Mouse (Mus musculus): ENCODE data around the gene D930048N14Rik. TPM values are rescaled to one million over a fixed set of nuclear protein-coding genes. Genes with fewer than 3 reads are reported as not detected.
A peak's percentile ranks its signal among the peaks of the same experiment; 100 is the strongest.

D930048N14Rik gene
- polyA plus RNA-seq, 1 experiment from 2014 or later: 0.97 TPM

DNA sequence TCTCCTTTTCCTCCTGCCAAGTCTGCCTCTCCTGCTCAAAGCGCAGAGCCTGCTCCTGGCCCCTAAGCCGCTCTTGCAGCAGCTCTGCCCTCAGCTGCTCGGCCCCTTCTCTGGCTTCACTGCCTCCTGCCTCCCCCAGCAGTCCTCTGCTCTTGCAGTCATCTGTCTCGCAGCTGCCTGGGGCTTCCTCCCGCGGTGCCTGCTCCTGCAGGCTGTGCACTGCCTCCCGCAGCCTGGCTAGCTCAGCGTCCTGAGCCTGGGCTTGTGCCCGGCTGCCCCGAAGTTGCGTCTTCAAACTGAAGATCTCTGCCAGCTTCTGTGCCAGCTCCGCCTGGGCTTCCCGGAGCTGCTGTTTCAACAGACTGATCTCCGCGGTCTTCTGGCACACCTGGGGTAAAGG lies 7.0 kb upstream of the D930048N14Rik start:
- Histone ChIP-seq H3K4me2 (peak overlapping the region; percentile 33; the same call in 1 of the 2 replicates), H3K4me3 (ENCODE audit: low read depth, low read length) (no peak overlapping the region; the same call in 1 of the 2 replicates), H3K9me3 (replicated peaks; ENCODE audit: control insufficient read depth, low read length) (no peaks in the 10 kb centered on the region), H3K36me3 (ENCODE audit: control insufficient read depth, insufficient read depth, low read length) (peaks cover 3% of the 10 kb centered on the region), H3K9ac (ENCODE audit: low read depth, low read length) (peak overlapping the region; percentile 30; the same call in 1 of the 2 replicates), H3K27ac (ENCODE audit: low read depth, low read length) (no peak overlapping the region), H3K4me1 (ENCODE audit: control insufficient read depth, insufficient read depth, low read length) (peaks cover 17% of the 10 kb centered on the region), H3K27me3 (ENCODE audit: control insufficient read depth, insufficient read depth, low read length) (peaks cover 4% of the 10 kb centered on the region; the same call in 1 of the 2 replicates)
- WGBS (ENCODE audit: insufficient replicate concordance): 39% methylated on average over 15 of the region's 15 CpGs
- no peak for ATAC-seq (replicated peaks; ENCODE audit: insufficient number of reproducible peaks, low FRiP score, low TSS enrichment)

DNA sequence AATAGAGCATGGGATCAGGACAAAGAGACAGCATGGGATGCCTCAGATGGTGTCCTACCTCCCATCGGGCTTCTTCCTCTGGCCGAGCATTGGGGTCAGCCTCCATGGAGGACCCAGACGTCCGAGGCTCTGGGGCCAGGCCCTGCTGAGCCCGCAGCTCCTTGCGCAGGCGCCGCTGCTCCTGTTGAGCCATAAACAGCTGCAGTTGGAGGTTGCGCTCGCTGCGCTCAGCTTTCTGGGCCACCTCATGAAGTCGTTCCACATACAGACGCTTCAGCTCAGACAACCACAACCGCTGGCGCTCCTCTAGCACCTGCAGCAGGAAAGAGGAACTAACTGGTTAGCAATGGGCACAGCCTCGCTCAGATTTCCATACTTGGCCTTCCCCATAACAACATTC lies 6.5 kb upstream of the D930048N14Rik start:
- no peaks in the 10 kb centered on the region for H3K9me3 ChIP-seq (replicated peaks; ENCODE audit: control insufficient read depth, low read length)
- no peak overlapping the region for H3K4me3 ChIP-seq (ENCODE audit: low read depth, low read length)
- H3K36me3 ChIP-seq (ENCODE audit: control insufficient read depth, insufficient read depth, low read length): peaks cover 3% of the 10 kb centered on the region
- peaks cover 22% of the 10 kb centered on the region for H3K4me1 ChIP-seq (ENCODE audit: control insufficient read depth, insufficient read depth, low read length)
- peaks cover 6% of the 10 kb centered on the region; the same call in 1 of the 2 replicates for H3K27me3 ChIP-seq (ENCODE audit: control insufficient read depth, insufficient read depth, low read length)
- no peak overlapping the region for H3K9ac ChIP-seq (ENCODE audit: low read depth, low read length)
- no peak overlapping the region for H3K27ac ChIP-seq (ENCODE audit: low read depth, low read length)
- H3K4me2 ChIP-seq: no peak overlapping the region
- 67% methylated on average over 16 of the region's 16 CpGs for WGBS (ENCODE audit: insufficient replicate concordance)
- no peak for ATAC-seq (replicated peaks; ENCODE audit: insufficient number of reproducible peaks, low FRiP score, low TSS enrichment)

DNA sequence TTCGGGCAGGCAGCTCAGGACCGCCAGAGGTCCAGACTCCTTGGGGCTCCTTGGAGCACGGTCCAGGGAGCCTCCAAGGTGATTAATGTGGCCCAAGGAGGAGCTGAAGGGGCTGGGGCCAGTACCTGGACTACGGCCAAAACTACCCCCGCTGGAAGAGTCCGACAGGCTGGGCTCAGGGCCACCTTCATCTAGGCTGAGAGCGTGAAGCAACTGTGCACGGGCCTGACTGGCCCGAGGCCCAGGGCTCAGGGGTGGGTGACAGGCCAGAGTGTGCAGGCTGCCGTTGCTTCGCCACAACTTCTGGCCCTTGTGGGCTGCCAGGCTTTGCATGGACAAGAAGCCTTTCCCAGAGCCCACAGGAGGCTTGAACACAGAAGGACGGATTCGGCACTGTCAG lies 5.5 kb upstream of the D930048N14Rik start:
- no peak for ATAC-seq (replicated peaks; ENCODE audit: insufficient number of reproducible peaks, low FRiP score, low TSS enrichment)
- 87% methylated on average over 13 of the region's 13 CpGs for WGBS (ENCODE audit: insufficient replicate concordance)
- no peak overlapping the region for H3K27ac ChIP-seq (ENCODE audit: low read depth, low read length)
- H3K4me2 ChIP-seq: no peak overlapping the region
- H3K4me1 ChIP-seq (ENCODE audit: control insufficient read depth, insufficient read depth, low read length): peaks cover 31% of the 10 kb centered on the region
- H3K9me3 ChIP-seq (replicated peaks; ENCODE audit: control insufficient read depth, low read length): no peaks in the 10 kb centered on the region
- no peak overlapping the region for H3K4me3 ChIP-seq (ENCODE audit: low read depth, low read length)
- H3K9ac ChIP-seq (ENCODE audit: low read depth, low read length): no peak overlapping the region
- H3K27me3 ChIP-seq (ENCODE audit: control insufficient read depth, insufficient read depth, low read length): peaks cover 6% of the 10 kb centered on the region; the same call in 1 of the 2 replicates
- peaks cover 3% of the 10 kb centered on the region for H3K36me3 ChIP-seq (ENCODE audit: control insufficient read depth, insufficient read depth, low read length)

DNA sequence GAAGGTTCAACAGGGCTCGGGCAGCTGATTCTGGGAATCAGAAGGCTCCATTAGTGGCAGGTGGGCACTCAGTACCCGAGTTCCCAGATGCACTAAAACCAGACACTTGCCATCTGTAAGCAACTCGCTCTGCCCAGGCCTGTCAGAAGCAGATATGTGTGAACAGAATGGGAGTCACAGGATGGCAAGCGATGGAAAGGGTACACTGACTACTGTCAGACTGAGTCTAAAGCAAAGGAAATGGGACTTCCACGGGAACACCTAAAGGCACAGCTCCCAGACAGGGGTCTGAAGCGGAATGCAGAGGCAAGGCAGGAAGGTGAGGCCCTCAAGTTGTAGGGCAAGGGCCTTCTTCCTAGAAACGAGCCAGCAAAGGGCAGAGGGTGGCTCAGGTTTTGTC lies 4.5 kb upstream of the D930048N14Rik start:
- Histone ChIP-seq H3K9ac (ENCODE audit: low read depth, low read length) (no peak overlapping the region), H3K27me3 (ENCODE audit: control insufficient read depth, insufficient read depth, low read length) (peaks cover 6% of the 10 kb centered on the region; the same call in 1 of the 2 replicates), H3K4me1 (ENCODE audit: control insufficient read depth, insufficient read depth, low read length) (peaks cover 34% of the 10 kb centered on the region), H3K4me3 (ENCODE audit: low read depth, low read length) (no peak overlapping the region), H3K36me3 (ENCODE audit: control insufficient read depth, insufficient read depth, low read length) (peaks cover 3% of the 10 kb centered on the region), H3K27ac (ENCODE audit: low read depth, low read length) (no peak overlapping the region), H3K4me2 (no peak overlapping the region), H3K9me3 (replicated peaks; ENCODE audit: control insufficient read depth, low read length) (no peaks in the 10 kb centered on the region)
- no peak for ATAC-seq (replicated peaks; ENCODE audit: insufficient number of reproducible peaks, low FRiP score, low TSS enrichment)
- 77% methylated on average over 7 of the region's 7 CpGs for WGBS (ENCODE audit: insufficient replicate concordance)

DNA sequence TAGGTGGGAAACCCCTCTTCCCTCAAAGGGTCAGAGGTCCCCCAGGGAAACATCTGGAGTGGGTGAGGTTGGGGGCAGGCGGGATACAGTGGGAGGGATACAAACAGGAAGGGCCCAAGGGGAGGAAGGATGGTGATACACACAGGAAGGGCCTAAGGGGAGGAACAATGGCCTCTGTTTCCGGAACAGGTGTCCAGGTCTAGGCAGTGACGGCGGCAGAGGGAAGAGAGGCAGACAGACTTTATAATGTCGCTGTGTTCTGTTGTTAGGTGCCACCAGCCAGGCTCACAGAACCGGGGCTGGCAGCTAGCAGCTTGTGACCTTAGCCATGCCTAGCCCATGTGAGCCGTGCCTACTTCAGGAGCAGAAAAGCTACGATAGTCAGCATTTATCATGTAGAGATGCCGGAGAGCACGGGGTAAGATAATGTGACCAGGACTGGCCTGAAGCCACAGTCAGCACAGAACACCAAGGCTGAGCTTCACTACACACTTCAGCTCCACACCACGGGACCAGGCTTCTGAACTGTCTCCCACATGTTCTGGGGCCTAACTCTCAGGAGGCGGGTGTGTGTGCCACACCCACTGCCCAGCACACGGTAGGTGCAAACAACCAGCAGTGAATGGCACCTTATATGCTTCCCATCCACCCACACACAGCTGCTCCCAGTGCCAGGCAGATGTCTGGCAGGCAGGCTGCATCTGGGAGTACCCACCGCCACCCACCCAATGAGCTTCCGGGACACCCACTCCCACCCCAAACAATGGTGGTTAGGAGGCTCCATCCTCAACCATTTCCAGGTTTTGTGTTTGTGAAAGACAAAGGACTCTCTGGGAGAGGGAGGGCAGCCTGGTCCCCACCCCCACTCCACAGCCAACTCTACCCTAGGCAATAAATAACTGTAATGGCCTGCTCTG lies 3.7 kb upstream of the D930048N14Rik start:
- no peak for ATAC-seq (replicated peaks; ENCODE audit: insufficient number of reproducible peaks, low FRiP score, low TSS enrichment)
- Histone ChIP-seq H3K36me3 (ENCODE audit: control insufficient read depth, insufficient read depth, low read length) (peaks cover 3% of the 10 kb centered on the region), H3K4me3 (ENCODE audit: low read depth, low read length) (no peak overlapping the region), H3K4me1 (ENCODE audit: control insufficient read depth, insufficient read depth, low read length) (peaks cover 34% of the 10 kb centered on the region), H3K27ac (ENCODE audit: low read depth, low read length) (peak overlapping the region; percentile 29), H3K4me2 (peak overlapping the region; percentile 34), H3K27me3 (ENCODE audit: control insufficient read depth, insufficient read depth, low read length) (peaks cover 9% of the 10 kb centered on the region; the same call in 1 of the 2 replicates), H3K9me3 (replicated peaks; ENCODE audit: control insufficient read depth, low read length) (no peaks in the 10 kb centered on the region), H3K9ac (ENCODE audit: low read depth, low read length) (no peak overlapping the region)
- 65% methylated on average over 15 of the region's 15 CpGs for WGBS (ENCODE audit: insufficient replicate concordance)

DNA sequence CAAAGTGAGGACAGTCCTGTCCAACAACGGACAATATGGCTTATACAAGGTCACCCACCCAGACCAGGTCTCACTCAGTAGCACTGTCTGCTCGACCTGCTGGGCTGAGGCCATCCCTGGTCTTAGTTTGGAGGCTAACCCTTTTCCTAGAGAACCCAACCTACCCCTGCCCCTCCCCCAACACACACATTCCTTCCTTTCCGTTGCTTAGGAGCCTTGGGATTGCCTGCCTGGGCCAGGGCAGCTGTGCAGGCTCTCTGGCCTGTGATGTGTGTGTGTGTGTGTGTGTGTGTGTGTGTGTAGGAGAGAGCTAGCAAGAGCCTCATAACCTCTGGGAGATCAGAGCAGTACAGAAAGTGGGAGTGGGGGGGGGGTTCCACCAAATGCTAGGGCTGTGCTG lies 2.2 kb upstream of the D930048N14Rik start:
- Histone ChIP-seq H3K9me3 (replicated peaks; ENCODE audit: control insufficient read depth, low read length) (no peaks in the 10 kb centered on the region), H3K27ac (ENCODE audit: low read depth, low read length) (no peak overlapping the region), H3K4me2 (peak overlapping the region; percentile 95), H3K4me1 (ENCODE audit: control insufficient read depth, insufficient read depth, low read length) (peaks cover 26% of the 10 kb centered on the region), H3K27me3 (ENCODE audit: control insufficient read depth, insufficient read depth, low read length) (peaks cover 7% of the 10 kb centered on the region; the same call in 1 of the 2 replicates), H3K36me3 (ENCODE audit: control insufficient read depth, insufficient read depth, low read length) (peaks cover 3% of the 10 kb centered on the region), H3K9ac (ENCODE audit: low read depth, low read length) (0 out of 2 replicates have a peak overlapping the region, but pooled peaks have one; percentile 54), H3K4me3 (ENCODE audit: low read depth, low read length) (no peak overlapping the region)
- no peak for ATAC-seq (replicated peaks; ENCODE audit: insufficient number of reproducible peaks, low FRiP score, low TSS enrichment)
- 25% methylated on average over 3 of the region's 3 CpGs for WGBS (ENCODE audit: insufficient replicate concordance)

DNA sequence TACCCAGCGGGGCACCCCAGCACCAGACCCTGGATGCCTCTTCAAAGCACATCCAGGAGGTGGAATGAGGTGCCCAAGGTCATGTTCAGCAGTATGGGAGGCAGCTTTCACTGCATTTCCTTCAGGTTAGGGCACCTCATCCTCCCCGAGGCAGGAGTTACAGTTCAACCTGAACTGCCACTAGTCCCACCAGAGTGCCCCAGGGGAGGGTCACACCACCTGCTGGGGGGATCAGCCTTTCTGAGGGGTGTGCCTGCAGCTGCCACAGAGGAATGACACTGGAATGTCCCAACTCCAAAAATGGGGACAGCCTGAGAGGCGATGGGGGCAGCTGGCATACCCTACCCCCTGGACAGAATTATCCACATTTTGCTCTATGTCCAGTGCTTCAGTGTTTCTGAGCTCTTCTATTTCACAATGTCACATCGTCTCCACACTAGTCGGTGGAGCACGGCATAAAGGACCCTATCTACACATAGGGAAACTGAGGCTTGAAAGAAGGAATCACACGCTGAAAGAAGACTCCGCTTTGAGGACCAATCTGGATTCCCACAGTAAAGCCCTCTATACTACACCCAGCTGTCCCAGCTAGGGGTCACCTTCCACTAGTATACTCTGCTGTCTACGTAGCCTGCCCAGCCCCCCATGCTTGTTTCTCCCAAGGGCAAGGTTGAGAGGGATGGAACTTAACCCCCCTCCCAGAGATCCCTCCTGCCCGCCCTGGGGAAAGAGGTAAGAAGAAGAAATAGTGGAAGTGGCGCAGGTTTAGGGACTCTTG lies 1.5 kb upstream of the D930048N14Rik start:
- peaks cover 3% of the 10 kb centered on the region; the same call in 1 of the 2 replicates for H3K36me3 ChIP-seq (ENCODE audit: control insufficient read depth, insufficient read depth, low read length)
- peak overlapping the region; percentile 73; the same call in 1 of the 2 replicates for H3K9ac ChIP-seq (ENCODE audit: low read depth, low read length)
- peaks cover 23% of the 10 kb centered on the region for H3K4me1 ChIP-seq (ENCODE audit: control insufficient read depth, insufficient read depth, low read length)
- H3K4me3 ChIP-seq (ENCODE audit: low read depth, low read length): peak overlapping the region; percentile 65
- H3K27ac ChIP-seq (ENCODE audit: low read depth, low read length): no peak overlapping the region
- ATAC-seq (replicated peaks; ENCODE audit: insufficient number of reproducible peaks, low FRiP score, low TSS enrichment): no peak
- H3K27me3 ChIP-seq (ENCODE audit: control insufficient read depth, insufficient read depth, low read length): 0 out of 2 replicates have a peak, but pooled peaks cover 5% of the 10 kb centered on the region
- H3K4me2 ChIP-seq: peak overlapping the region; percentile 95
- H3K9me3 ChIP-seq (replicated peaks; ENCODE audit: control insufficient read depth, low read length): no peaks in the 10 kb centered on the region
- WGBS (ENCODE audit: insufficient replicate concordance): 33% methylated on average over 11 of the region's 11 CpGs

DNA sequence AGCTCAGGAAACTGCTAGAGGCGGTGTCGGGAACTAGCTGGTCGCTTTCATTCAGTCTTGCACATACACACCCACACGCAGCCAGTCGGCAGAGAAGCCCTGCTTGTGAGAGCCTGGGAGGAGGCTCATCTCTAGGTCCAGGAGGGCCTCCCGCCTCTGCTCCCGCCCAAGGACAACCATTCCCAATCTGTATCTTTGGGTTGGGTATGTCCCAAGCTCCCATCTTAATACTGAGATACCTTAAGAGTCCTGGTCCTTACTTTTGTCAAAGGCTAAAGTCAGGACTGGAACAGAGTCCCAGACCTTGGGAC lies 910 bp upstream of the D930048N14Rik start:
- H3K4me2 ChIP-seq: peak overlapping the region; percentile 95
- H3K9me3 ChIP-seq (replicated peaks; ENCODE audit: control insufficient read depth, low read length): no peaks in the 10 kb centered on the region
- H3K36me3 ChIP-seq (ENCODE audit: control insufficient read depth, insufficient read depth, low read length): peaks cover 3% of the 10 kb centered on the region; the same call in 1 of the 2 replicates
- H3K9ac ChIP-seq (ENCODE audit: low read depth, low read length): peak overlapping the region; percentile 73
- ATAC-seq (replicated peaks; ENCODE audit: insufficient number of reproducible peaks, low FRiP score, low TSS enrichment): no peak
- peak overlapping the region; percentile 65 for H3K4me3 ChIP-seq (ENCODE audit: low read depth, low read length)
- H3K27me3 ChIP-seq (ENCODE audit: control insufficient read depth, insufficient read depth, low read length): 0 out of 2 replicates have a peak, but pooled peaks cover 5% of the 10 kb centered on the region
- WGBS (ENCODE audit: insufficient replicate concordance): 5% methylated on average over 7 of the region's 7 CpGs
- H3K27ac ChIP-seq (ENCODE audit: low read depth, low read length): no peak overlapping the region
- peaks cover 23% of the 10 kb centered on the region for H3K4me1 ChIP-seq (ENCODE audit: control insufficient read depth, insufficient read depth, low read length)

Measured in heart, embryonic 11.5 days (tissue).